Mouse (Mus musculus) neutrophil, adult 5-6 weeks (primary cell): ENCODE data around the gene Prpf8. TPM values are rescaled to one million over a fixed set of nuclear protein-coding genes. Genes with fewer than 3 reads are reported as not detected.

Experiments
- ATAC-seq: fragments of 151-379, 151-347 bp; 2 replicates; pipeline ENCODE4 v1.8.0; 2017; ENCODE audit warnings: mild to moderate bottlenecking, moderate TSS enrichment; ENCODE audit not compliant: insufficient number of reproducible peaks, poor library complexity, low FRiP score, severe bottlenecking; ENCODE audit errors: extremely low read depth
- total RNA-seq: library from RNA; stranded (forward); fragments of 200-1000 nt; gene quantifications from 2 replicates; pipeline ENCODE4 v1.2.3, GENCODE M21; 2017

Prpf8 gene
- total RNA-seq, 1 experiment from 2014 or later, result 91.5 TPM

DNA sequence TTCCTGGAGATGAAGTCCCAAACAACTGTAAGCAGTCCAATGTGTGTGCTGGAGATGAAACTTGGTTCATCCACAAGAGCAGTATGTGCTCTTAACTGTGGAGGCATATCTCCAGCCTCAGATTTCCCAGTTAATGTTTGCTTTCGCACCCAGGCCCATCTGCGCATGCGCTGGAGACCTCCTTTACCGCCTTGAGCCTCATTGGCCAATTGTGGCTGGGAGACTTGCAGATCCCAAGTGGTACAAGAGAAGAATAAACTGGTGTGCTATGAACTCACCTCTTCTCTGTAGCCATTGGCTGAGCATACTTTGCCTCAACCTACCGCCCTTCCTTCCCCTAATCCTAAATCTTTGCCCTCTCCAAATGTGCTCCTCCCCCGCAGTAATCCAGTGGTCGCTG lies 13.2 kb upstream of the Prpf8 start:
- ATAC-seq, result no peak

- ATAC-seq, result no peak
Observed at GRCm38 (mm10) chr11:75486192-75486591, 424 bp upstream of the Prpf8 start.

- ATAC-seq, result no peak
Observed at GRCm38 (mm10) chr11:75487496-75487895, 880 bp downstream of the Prpf8 start.

DNA sequence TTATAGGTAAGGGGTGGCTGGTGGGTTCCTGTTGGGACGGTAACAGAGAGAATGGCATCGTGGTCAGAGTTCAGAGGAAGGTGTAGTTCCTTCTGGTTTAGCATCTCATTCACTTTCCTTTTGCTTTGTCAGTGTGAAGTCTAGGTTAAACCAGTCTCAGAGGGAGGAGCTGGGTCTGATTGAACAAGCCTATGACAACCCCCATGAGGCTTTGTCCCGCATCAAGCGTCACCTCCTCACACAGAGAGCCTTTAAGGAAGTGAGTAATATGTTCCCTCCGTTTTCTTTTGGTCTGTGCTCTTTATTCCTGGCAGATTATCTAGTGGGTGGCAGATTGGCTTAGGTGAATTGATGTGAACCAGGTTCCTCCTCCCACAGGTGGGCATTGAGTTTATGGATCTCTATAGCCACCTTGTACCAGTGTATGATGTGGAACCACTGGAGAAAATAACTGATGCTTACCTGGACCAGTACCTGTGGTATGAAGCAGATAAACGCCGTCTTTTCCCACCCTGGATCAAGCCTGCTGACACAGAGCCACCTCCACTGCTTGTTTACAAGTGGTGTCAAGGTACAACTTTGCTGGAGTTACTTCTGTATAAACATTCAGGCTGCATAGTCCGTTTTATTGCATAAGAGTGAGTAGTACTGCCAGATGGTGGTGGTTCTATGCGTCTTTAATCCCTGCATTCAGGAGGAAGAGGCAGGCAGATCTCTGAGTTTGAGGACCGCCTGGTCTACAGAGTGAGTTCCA lies 7.9 kb downstream of the Prpf8 start:
- ATAC-seq, result no peak

DNA sequence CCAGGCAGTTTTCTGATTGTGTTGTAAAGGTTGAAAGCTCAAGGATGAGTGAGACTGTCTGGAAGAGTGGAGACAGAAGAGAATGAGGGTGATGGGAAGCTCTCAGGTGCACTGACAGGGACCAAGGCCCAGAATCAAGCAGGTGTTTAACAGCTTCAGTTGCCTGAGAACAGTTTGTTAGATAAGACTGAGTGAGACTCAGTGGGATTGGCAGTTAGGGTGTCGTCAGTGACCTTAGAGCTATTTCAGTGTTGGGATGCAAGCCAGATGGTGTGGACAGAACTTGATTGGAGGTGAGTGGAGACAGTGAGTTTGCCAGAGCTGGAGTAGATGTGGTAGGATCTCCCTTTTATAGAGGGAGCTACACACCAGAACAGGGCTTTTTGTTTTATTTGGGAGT lies 11.5 kb downstream of the Prpf8 start:
- ATAC-seq, result no peak

GRCm38 (mm10) chr11:75508162-75508561 lies 21.5 kb downstream of the Prpf8 start:
- no peak for ATAC-seq

DNA sequence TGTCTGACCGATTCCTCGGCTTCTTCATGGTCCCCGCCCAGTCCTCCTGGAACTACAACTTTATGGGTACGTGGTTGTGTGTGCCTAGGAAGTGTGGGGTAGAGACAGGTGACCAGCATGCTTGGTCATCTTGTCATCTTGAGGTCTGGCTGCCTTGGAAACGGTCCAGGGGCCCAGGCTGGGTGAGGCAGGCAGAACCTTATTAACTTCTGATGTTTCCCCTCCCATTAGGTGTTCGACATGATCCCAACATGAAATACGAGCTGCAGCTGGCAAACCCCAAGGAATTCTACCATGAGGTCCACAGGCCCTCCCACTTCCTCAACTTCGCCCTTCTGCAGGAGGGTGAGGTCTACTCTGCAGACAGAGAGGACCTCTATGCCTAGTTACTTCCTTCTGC lies 22.3 kb downstream of the Prpf8 start:
- ATAC-seq, result no peak

- ATAC-seq, result 0 out of 2 replicates have a peak, but pooled peaks have one; percentile 4
Observed at GRCm38 (mm10) chr11:75509741-75510626, 23.4 kb downstream of the Prpf8 start, which contains the start of gene Rilp. TSS of gene Rilp (plus strand) at chr11:75510094.

DNA sequence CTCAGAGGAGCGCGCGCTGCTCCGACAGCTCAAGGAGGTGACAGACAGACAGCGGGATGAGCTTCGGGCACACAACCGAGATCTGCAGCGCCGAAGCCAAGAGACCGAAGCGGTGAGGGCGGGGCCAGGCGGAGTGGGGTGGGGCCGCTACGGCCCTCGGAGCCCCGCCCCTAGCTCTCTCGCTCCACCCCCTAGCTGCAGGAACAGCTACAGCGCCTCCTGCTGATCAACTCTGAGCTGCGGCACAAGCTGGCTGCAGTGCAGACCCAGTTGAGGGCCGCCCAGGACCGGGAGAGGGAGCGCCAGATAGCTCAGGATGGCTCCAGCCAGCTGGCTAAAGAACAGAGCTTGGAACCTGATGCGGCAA lies 24.0 kb downstream of the Prpf8 start:
- ATAC-seq, result peak; percentile 88

DNA sequence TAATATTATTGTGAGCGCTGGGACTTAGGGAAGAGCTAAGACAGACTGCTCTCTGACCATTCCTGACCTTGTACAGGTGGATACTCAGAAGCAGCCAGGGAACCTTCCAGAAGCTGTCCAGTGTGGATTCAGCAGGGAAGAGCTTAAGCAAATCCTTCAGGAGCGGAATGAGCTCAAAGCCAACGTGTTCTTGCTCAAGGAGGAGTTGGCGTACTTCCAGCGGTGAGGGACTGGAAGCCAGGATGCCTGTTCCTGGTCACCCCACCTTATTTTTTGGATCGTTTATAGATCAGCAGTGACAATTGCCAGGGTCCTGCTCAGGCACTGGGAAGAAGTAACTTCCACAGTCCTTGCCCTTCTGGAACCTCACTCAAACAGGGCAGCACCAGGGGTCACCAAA lies 24.6 kb downstream of the Prpf8 start:
- no peak for ATAC-seq

DNA sequence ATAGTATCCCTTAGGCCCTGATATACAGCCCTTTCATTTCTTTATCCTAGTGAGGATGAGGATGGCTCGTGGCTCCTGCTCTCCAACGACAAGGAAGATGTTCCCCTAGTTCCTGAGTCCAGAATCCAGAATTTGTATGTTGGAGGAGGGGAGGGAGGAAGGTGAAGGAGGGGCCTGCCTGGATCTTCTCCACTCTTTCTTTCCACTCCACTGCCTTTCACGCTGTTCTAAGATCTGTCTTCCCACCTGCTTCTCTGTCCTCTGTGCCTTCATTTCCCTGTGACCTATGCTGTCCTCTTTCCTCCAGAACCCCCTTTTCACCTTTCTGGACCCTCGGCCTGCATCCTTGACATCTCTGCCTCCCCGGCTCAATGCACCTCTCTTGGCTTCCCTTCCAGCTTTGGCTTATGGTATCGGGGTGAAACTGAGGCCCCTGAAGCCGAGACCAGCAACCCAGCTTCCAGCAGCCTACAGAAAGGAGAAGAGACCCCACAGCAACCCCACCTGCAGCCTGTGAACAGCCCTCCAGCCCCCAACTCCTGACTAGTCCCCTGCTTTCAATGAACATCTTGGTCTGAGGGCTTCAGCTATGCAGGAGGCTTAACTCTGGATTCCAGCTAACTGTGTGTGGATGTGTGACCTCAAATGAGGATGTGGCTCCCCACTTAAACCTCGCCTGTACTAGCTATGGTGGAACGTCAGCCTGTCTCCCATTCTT lies 25.8 kb downstream of the Prpf8 start:
- no peak for ATAC-seq

GRCm38 (mm10) chr11:75513336-75513735 lies 26.7 kb downstream of the Prpf8 start, which contains the start of gene Scarf1:
TSS of gene Scarf1 (plus strand) at chr11:75513540.
- ATAC-seq, result no peak

DNA sequence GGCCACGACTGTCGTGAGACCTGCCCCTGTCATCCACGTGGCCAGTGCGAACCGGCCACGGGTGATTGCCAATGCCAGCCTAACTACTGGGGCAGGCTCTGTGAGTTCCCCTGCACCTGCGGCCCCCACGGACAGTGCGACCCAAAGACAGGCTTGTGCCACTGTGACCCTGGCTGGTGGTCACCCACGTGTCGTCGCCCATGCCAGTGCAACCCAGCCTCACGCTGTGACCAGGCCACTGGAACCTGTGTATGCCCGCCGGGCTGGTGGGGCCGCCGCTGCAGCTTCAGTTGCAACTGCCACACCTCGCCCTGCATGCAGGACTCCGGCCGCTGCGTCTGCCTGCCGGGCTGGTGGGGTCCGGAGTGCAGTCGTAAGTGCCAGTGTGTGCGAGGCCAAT lies 28.6 kb downstream of the Prpf8 start:
- no peak for ATAC-seq

DNA sequence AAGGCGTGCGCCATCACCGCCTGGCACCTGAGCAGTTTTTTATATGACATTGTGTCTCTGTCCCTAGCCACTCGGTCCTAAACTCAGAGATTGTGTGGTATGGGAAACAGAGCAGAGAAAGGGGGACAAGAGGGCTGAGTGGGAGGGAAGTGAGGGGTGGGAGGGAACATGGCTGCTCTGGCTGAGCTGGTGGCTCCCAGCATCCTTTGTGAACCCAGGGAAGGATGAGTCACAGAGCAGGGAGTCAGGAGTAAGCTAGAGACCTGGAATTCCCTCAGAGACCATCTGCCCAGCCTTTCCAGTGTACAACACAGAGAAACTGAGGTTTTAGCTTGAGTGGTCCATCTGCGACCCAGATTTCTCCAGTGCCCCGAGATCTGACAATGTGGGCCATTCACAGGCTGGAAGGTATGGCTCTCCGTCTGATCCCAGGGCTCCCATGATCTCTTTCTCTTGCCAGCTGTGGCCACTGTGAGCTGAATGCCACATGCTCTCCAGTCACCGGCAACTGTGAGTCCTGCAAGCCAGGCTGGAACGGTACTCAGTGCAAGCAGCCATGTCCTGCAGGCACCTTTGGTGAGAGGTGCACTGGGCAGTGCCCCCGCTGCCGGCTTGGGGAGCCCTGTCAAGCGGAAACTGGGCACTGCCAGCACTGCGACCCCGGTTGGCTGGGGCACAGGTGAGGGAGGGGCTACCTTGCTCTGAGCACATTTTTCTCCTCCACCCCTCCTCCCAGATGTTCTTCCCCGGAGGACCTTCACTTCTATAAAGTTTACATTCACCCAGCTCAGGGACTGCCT lies 33.4 kb downstream of the Prpf8 start:
- ATAC-seq, result no peak

DNA sequence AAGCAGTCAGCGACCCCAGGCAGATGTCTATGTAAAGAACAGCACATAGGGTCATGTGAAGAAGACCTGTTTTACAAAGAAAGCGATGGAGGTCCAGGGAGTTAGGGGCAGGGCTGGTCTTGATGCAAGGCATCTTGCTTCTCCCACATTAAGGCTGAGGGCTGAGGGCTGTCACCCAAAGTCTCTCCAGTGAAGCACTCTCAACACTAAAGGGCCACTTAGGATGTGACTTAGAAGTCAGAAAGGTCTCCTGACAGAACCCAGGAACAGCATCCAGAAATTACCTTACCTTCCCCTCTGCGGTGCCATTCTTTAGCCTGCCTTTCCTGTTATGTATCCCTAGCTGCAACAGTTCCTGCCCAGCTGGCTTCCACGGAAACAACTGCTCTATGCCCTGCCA lies 35.0 kb downstream of the Prpf8 start:
- ATAC-seq, result no peak

- ATAC-seq, result no peak
Observed at GRCm38 (mm10) chr11:75522793-75523192, 36.2 kb downstream of the Prpf8 start.

DNA sequence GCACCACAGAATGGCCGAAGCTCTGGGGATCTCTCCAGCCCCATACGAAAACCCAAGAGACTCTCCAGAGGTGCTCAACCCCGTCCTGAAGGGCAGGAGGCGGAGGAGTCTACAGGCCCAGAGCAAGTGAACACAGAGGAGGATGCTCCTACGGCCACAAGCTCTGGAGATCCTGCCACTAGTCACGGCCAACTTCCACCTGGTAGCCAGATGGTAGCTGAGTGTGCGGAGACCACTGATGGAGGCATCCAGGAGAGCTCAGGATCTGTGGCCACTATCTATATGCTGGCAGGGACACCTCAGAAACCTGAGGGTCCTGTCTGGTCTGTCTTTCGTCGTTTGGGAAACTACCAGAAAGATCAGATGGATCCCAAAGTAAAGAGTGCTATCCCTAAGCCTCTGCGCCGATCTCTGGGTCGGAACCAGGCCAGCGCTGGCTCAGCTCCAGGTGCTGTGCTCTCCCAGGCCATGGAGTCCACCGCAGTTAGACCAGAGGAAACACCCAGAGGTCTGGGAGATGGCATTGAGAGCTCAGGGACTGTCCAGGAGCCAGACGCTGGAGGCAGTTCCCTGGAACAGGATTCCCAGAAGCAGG lies 39.0 kb downstream of the Prpf8 start:
- no peak for ATAC-seq

DNA sequence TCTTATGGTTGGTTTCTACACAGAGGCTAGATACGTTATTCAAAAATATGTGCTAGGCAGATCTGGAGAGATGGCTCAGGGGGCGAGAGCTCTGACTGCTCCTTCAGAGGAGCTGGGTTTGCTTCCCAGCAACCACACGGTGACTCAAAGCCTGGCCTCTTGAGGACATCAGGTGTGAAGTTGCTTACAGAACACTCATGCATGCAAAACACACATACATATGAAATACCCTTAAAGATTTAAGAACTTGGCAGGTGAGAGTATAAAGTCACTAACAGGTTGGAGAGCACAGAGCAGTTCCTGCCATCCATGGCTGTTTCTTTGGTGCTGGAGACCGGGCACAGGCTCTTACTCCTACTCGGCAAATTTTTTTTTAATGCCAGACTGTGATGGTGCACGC lies 40.3 kb downstream of the Prpf8 start:
- ATAC-seq, result no peak
